Comparison of ENCODE assay signal across 27 mouse cellular contexts in the genomic region with DNA sequence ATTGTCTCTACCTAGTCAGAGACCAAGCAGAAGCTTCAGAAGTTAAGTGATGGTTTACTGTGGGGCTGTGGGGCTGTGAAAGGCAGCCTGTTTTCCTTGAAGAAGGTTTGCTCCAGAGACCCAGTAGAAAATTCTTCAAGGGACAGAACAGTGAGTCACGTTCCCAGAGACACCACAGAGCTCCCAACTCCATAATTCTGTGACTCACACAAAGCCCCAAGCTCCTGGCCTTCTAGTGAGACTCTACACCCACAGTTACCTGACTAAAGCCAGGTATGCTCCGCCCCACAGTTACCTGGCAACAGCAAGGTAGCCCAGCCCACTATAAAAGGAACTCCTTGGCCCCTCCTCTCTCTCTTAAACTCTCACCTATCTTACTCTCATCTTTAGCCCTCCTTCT. TPM values are rescaled to one million over a fixed set of nuclear protein-coding genes. Genes with fewer than 3 reads are reported as not detected.
A peak's percentile ranks its signal among the peaks of the same experiment; 100 is the strongest.
DNase-seq lines count a peak whose midpoint lies in the region; TF ChIP-seq lines count a peak whose summit lies in the region.
"Had no signal": no experiment of that assay in that cellular context is flagged by ENCODE, and none has a peak within 500 bp of the region (broad histone marks: within the 10 kb centered on the region; RNA-seq: fewer than 3 reads in every experiment).

No protein-coding gene starts in this region.

- TF ChIP-seq CTCF in embryonic fibroblast, embryonic 13.5 days (IDR thresholded peaks at IDR 0.05; ENCODE audit: borderline replicate concordance, insufficient read depth, low read length) = no peak

- TF ChIP-seq POLR2A in embryonic fibroblast, embryonic 13.5 days (IDR thresholded peaks at IDR 0.05; ENCODE audit: low read depth, low read length) = no peak

- no peaks in the 10 kb centered on the region for H3K27me3 ChIP-seq in forebrain, embryonic 10.5 days (ENCODE audit: poor library complexity, severe bottlenecking)
- H3K27me3 ChIP-seq: CH12.LX; embryonic facial prominence, embryonic 12.5 days; forebrain, embryonic 13.5 days; forebrain, embryonic 15.5 days; Patski had no signal

- H3K36me3 ChIP-seq in forebrain, embryonic 10.5 days (replicated peaks) = no peaks in the 10 kb centered on the region
- H3K36me3 ChIP-seq: embryonic facial prominence, embryonic 10.5 days; embryonic facial prominence, embryonic 12.5 days; forebrain, embryonic 15.5 days; G1E had no signal

- DNase-seq in 3134 (ENCODE audit: extremely low read depth, insufficient read length, low spot score) = peak; percentile 30
- DNase-seq in Muller cell, postnatal 12 days (ENCODE audit: inconsistent ontology term) = peak; percentile 14
- DNase-seq in embryo, embryonic 9.5 days (ENCODE audit: extremely low spot score) = no peak
- no peak for DNase-seq in urinary bladder, postnatal 36 days (ENCODE audit: low spot score in 2 of 2)
- DNase-seq in forebrain, embryonic 10.5 days (ENCODE audit: extremely low spot score, low spot score) = no peak
- DNase-seq: adrenal gland, adult 8-10 months; adrenal gland, postnatal 25 days; B cell, adult 2 months; cerebellum, adult 11 months; cerebellum, adult 18-20 months; cerebellum, adult 8-10 months; cerebellum, adult 9-11 months; cerebellum, postnatal 14 days; cerebellum, postnatal 36 days; embryo, embryonic 11 days; forebrain, postnatal 0 days had no signal

- H3K4me1 ChIP-seq in embryonic fibroblast, embryonic 13.5 days (ENCODE audit: control insufficient read depth, insufficient read depth, low read length) = peaks cover 6% of the 10 kb centered on the region; the same call in 1 of the 2 replicates
- no peaks in the 10 kb centered on the region for H3K4me1 ChIP-seq in forebrain, embryonic 10.5 days
- H3K4me1 ChIP-seq: embryonic facial prominence, embryonic 10.5 days; embryonic facial prominence, embryonic 12.5 days; forebrain, embryonic 13.5 days; forebrain, embryonic 15.5 days had no signal

- WGBS in forebrain, embryonic 10.5 days = 84% methylated on average over 2 of the region's 2 CpGs

- no peaks in the 10 kb centered on the region for H3K9me3 ChIP-seq in forebrain, embryonic 10.5 days
- H3K9me3 ChIP-seq: embryonic facial prominence, embryonic 10.5 days; embryonic facial prominence, embryonic 12.5 days; forebrain, embryonic 13.5 days; forebrain, embryonic 15.5 days; G1E had no signal

- no peak overlapping the region for H3K4me3 ChIP-seq in embryonic fibroblast, embryonic 13.5 days (ENCODE audit: insufficient read depth, low read length)
- no peak overlapping the region for H3K4me3 ChIP-seq in forebrain, embryonic 10.5 days
- H3K4me3 ChIP-seq: embryonic facial prominence, embryonic 10.5 days; embryonic facial prominence, embryonic 12.5 days; erythroblast, embryonic 14.5 days; forebrain, embryonic 13.5 days; forebrain, embryonic 15.5 days had no signal

- H3K27ac ChIP-seq in embryonic fibroblast, embryonic 13.5 days (ENCODE audit: insufficient read depth, low read length) = peak overlapping the region; percentile 67; the same call in 1 of the 2 replicates
- no peak overlapping the region for H3K27ac ChIP-seq in forebrain, embryonic 10.5 days
- H3K27ac ChIP-seq: embryonic facial prominence, embryonic 10.5 days; embryonic facial prominence, embryonic 12.5 days; forebrain, embryonic 13.5 days; forebrain, embryonic 15.5 days had no signal

RNA-seq across cellular contexts. Expression of gene Npy1r, which starts 54.6 kb away (rescaled TPM):
- polyA plus RNA-seq in embryonic fibroblast, embryonic 13.5 days (2011; ENCODE audit: insufficient read length, low read depth, missing spikeins) = 1.3 and 2.8 TPM in 2 replicates
- 0.05 and 0.21 TPM in 2 replicates for polyA plus RNA-seq in forebrain, embryonic 10.5 days (2016; fragmentation: Nextera tagmentation; extraction: Ambion mirVana)
- polyA plus RNA-seq: activated CD4-positive, CD25-positive, alpha-beta regulatory T cell, adult 4 months; CD4-positive, CD25-positive, alpha-beta regulatory T cell, adult 4 months; erythroblast, embryonic 14.5 days; G1E; Patski had no signal

Comparison
In these comparisons a context has a peak if more than half of its experiments do, and no peak if none do; other contexts are left out.
1. DNase-seq: peak in 3134 (single experiment) and Muller cell, postnatal 12 days (single experiment); none in embryo, embryonic 9.5 days (single experiment), urinary bladder, postnatal 36 days (0 of 2) and forebrain, embryonic 10.5 days (single experiment).